Mouse (Mus musculus) neural tube, embryonic 15.5 days (tissue): ENCODE measurements around the gene Sh3glb1. TPM values are rescaled to one million over a fixed set of nuclear protein-coding genes. Genes with fewer than 3 reads are reported as not detected.

Experiments used
- ATAC-seq: fragments of 200-750 bp; cut with Nextera tagmentation; 2 replicates; pipeline ENCODE4 v1.8.0; 2017; ENCODE audit warnings: mild to moderate bottlenecking, moderate TSS enrichment, moderate library complexity; ENCODE audit not compliant: low FRiP score
- H3K27ac ChIP-seq: fragments of 300-500 bp; sonication (generic); replicated peaks from 2 replicates; pipeline ENCODE4 v1.5.1; 2015; ENCODE audit warnings: mild to moderate bottlenecking, inconsistent platforms
- H3K27me3 ChIP-seq: fragments of 300-500 bp; sonication (generic); replicated peaks from 2 replicates; pipeline ENCODE4 v1.6.1; 2015; ENCODE audit warnings: inconsistent platforms
- H3K36me3 ChIP-seq: fragments of 300-500 bp; sonication (generic); 2 replicates; pipeline ENCODE4 v1.6.1; 2015; ENCODE audit warnings: inconsistent platforms
- H3K4me1 ChIP-seq: fragments of 300-500 bp; sonication (generic); 2 replicates; pipeline ENCODE4 v1.6.1; 2015; ENCODE audit warnings: inconsistent platforms
- H3K4me2 ChIP-seq: fragments of 300-500 bp; sonication (generic); 2 replicates; pipeline ENCODE4 v1.6.1; 2015; ENCODE audit warnings: inconsistent platforms, mild to moderate bottlenecking, moderate library complexity
- H3K4me3 ChIP-seq: fragments of 300-500 bp; sonication (generic); replicated peaks from 2 replicates; pipeline ENCODE4 v1.5.1; 2015; ENCODE audit warnings: mild to moderate bottlenecking, inconsistent platforms
- H3K9ac ChIP-seq: fragments of 300-500 bp; sonication (generic); replicated peaks from 2 replicates; pipeline ENCODE4 v1.6.1; 2015; ENCODE audit warnings: mild to moderate bottlenecking, inconsistent platforms
- H3K9me3 ChIP-seq: fragments of 300-500 bp; sonication (generic); replicated peaks from 2 replicates; pipeline ENCODE4 v1.6.1; 2016; ENCODE audit warnings: inconsistent platforms
- WGBS: fragments of 180-500 bp; shearing (Covaris S2); methylation state at CpG from one replicate; pipeline ENCODE4 v1.1.7; 2015; ENCODE audit warnings: mixed read lengths; 5-methylcytosine and 5-hydroxymethylcytosine counted together
- polyA plus RNA-seq: library from polyadenylated mRNA; unstranded; fragments of >200 nt; fragmentation: Nextera tagmentation; extraction: Ambion mirVana; gene quantifications from 2 replicates; pipeline ENCODE4 v1.2.1, GENCODE M21; 2015

The Sh3glb1 gene
- polyA plus RNA-seq, 1 experiment from 2014 or later = 114 TPM

- Histone ChIP-seq H3K36me3 (peaks cover 26% of the 10 kb centered on the region), H3K4me3 (no peak overlapping the region), H3K9me3 (no peaks in the 10 kb centered on the region), H3K4me1 (0 out of 2 replicates have a peak, but pooled peaks cover 3% of the 10 kb centered on the region), H3K27ac (no peak overlapping the region), H3K9ac (no peak overlapping the region), H3K27me3 (no peaks in the 10 kb centered on the region), H3K4me2 (no peak overlapping the region)
- no peak for ATAC-seq
- WGBS = 88% methylated on average over 5 of the region's 5 CpGs
These were observed 34.0 kb downstream of the Sh3glb1 start for GRCm38 (mm10) chr3:144686146-144686545.

DNA sequence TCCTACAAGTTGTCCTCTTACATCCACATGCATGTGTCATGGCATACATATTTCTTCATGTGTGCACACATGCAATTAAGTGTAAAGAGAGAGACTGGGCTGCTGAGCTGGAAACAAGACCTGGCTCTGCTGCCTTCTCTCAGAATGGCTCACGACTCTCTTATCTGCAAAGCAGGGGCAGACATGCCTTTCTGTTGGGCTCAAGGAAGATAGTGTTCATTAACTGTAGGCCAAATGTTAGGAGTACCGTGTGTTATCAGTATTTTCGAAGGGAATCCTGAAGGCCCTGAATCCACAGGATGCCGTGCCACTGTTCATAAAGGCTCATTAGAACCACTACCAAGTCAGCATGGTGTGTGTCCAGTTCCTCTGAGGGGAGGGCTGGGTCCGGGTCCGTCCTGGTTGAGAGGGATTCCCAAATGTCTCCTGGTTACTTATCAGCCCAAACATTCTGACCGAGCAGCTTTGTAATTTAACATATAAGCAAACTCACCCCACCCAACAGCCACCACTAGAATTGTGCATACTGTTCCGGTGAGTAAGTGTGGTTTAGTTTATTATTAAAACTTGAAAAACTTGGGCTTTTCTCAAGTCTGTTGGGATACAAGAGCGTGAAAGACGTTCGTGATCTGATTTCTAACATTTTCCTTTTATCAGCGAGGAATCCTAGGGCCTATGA, 36.9 kb downstream of the Sh3glb1 start:
- no peak for ATAC-seq
- Histone ChIP-seq H3K9me3 (no peaks in the 10 kb centered on the region), H3K27me3 (no peaks in the 10 kb centered on the region), H3K9ac (no peak overlapping the region), H3K4me1 (no peaks in the 10 kb centered on the region), H3K27ac (no peak overlapping the region), H3K4me3 (no peak overlapping the region), H3K36me3 (peaks cover 18% of the 10 kb centered on the region; the same call in 1 of the 2 replicates), H3K4me2 (no peak overlapping the region)
- 94% methylated on average over 12 of the region's 12 CpGs for WGBS

DNA sequence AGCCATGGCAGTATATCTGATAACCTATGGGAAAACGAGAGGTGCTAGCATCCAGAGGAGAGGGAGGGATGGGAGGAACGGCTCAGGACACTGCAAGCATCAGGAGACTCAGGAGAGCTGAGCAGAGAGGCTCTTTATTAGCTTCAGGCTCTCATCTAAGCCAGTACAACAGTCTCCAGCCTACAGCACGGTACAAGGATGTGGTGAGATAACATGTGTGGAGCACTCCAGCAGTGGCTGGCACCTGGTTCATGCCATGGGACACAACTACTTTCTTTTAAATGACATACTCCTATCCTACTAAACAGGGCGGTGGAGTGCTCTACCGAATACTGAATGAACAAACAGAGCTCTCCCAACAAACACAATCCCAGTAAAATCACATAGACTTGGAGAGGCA, 38.6 kb downstream of the Sh3glb1 start:
- WGBS = 77% methylated on average over 5 of the region's 5 CpGs
- H3K27me3 ChIP-seq = no peaks in the 10 kb centered on the region

DNA sequence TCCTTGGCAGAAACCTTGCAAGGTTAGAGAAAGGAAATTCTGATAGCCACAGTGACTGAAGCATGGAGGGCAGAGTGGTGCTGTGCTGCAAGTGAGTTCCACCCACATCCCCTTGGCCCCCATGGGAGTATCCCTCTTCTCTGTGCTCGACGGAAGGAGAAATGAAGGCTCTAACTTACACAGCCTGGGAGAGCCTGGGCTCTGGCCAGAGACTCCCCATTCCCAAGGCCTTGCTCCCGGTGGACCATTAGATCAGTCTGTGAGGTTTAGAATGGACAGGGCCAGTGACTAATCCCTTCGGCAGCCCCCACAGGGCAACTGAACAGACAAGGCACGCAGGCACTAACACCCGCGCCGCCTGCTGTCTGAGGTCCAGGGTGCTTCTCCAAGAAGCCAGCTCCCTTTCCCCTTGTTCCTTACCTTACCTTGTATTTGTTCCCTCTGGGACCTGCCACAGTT, 40.4 kb downstream of the Sh3glb1 start:
- no peak overlapping the region for H3K4me3 ChIP-seq
- 0 out of 2 replicates have a peak, but pooled peaks cover 4% of the 10 kb centered on the region for H3K36me3 ChIP-seq
- no peak overlapping the region for H3K4me2 ChIP-seq
- no peak overlapping the region for H3K27ac ChIP-seq
- no peak overlapping the region for H3K9ac ChIP-seq
- 87% methylated on average over 8 of the region's 8 CpGs for WGBS
- no peaks in the 10 kb centered on the region for H3K9me3 ChIP-seq
- H3K27me3 ChIP-seq = no peaks in the 10 kb centered on the region
- ATAC-seq = no peak
- no peaks in the 10 kb centered on the region for H3K4me1 ChIP-seq

More for the DNA sequence above, 38.6 kb downstream of the Sh3glb1 start:
- Histone ChIP-seq H3K9ac (no peak overlapping the region), H3K36me3 (0 out of 2 replicates have a peak, but pooled peaks cover 10% of the 10 kb centered on the region), H3K4me3 (no peak overlapping the region), H3K27ac (no peak overlapping the region), H3K4me2 (no peak overlapping the region), H3K4me1 (no peaks in the 10 kb centered on the region), H3K9me3 (no peaks in the 10 kb centered on the region)
- no peak for ATAC-seq

- no peak overlapping the region for H3K4me3 ChIP-seq
- no peak overlapping the region for H3K9ac ChIP-seq
- H3K9me3 ChIP-seq = no peaks in the 10 kb centered on the region
- H3K4me2 ChIP-seq = no peak overlapping the region
- no peaks in the 10 kb centered on the region for H3K4me1 ChIP-seq
- no peaks in the 10 kb centered on the region for H3K36me3 ChIP-seq
- H3K27ac ChIP-seq = no peak overlapping the region
- no peak for ATAC-seq
- WGBS = 80% methylated on average over 4 of the region's 4 CpGs
- no peaks in the 10 kb centered on the region for H3K27me3 ChIP-seq
These were observed 41.0 kb downstream of the Sh3glb1 start for GRCm38 (mm10) chr3:144679137-144679536.

GRCm38 (mm10) chr3:144677751-144678150, 42.4 kb downstream of the Sh3glb1 start:
- no peaks in the 10 kb centered on the region for H3K4me1 ChIP-seq
- no peak overlapping the region for H3K9ac ChIP-seq
- H3K4me2 ChIP-seq = no peak overlapping the region
- no peak overlapping the region for H3K27ac ChIP-seq
- no peak overlapping the region for H3K4me3 ChIP-seq
- no peaks in the 10 kb centered on the region for H3K36me3 ChIP-seq
- WGBS = 92% methylated on average over 6 of the region's 6 CpGs
- ATAC-seq = no peak
- no peaks in the 10 kb centered on the region for H3K27me3 ChIP-seq
- H3K9me3 ChIP-seq = no peaks in the 10 kb centered on the region

- Histone ChIP-seq H3K4me1 (no peaks in the 10 kb centered on the region), H3K36me3 (no peaks in the 10 kb centered on the region), H3K4me2 (no peak overlapping the region), H3K9ac (no peak overlapping the region), H3K27ac (no peak overlapping the region), H3K4me3 (no peak overlapping the region), H3K9me3 (no peaks in the 10 kb centered on the region), H3K27me3 (no peaks in the 10 kb centered on the region)
- 85% methylated on average over 9 of the region's 9 CpGs for WGBS
- no peak for ATAC-seq
These were observed 43.9 kb downstream of the Sh3glb1 start for GRCm38 (mm10) chr3:144676249-144676648.

GRCm38 (mm10) chr3:144672016-144672415, 48.1 kb downstream of the Sh3glb1 start:
- H3K4me1 ChIP-seq = no peaks in the 10 kb centered on the region
- 57% methylated on average over 8 of the region's 8 CpGs for WGBS
- H3K36me3 ChIP-seq = no peaks in the 10 kb centered on the region
- H3K4me2 ChIP-seq = no peak overlapping the region
- no peak overlapping the region for H3K4me3 ChIP-seq
- no peak overlapping the region for H3K9ac ChIP-seq
- H3K27ac ChIP-seq = no peak overlapping the region
- ATAC-seq = no peak
- no peaks in the 10 kb centered on the region for H3K27me3 ChIP-seq
- no peaks in the 10 kb centered on the region for H3K9me3 ChIP-seq

- no peaks in the 10 kb centered on the region for H3K9me3 ChIP-seq
- WGBS = 61% methylated on average over 14 of the region's 14 CpGs
- peaks cover 3% of the 10 kb centered on the region; the same call in 1 of the 2 replicates for H3K4me1 ChIP-seq
- no peaks in the 10 kb centered on the region for H3K27me3 ChIP-seq
- H3K4me2 ChIP-seq = no peak overlapping the region
- H3K36me3 ChIP-seq = no peaks in the 10 kb centered on the region
- no peak overlapping the region for H3K9ac ChIP-seq
- no peak overlapping the region for H3K27ac ChIP-seq
- H3K4me3 ChIP-seq = no peak overlapping the region
- ATAC-seq = no peak
These were observed 49.9 kb downstream of the Sh3glb1 start for GRCm38 (mm10) chr3:144669944-144670874.

DNA sequence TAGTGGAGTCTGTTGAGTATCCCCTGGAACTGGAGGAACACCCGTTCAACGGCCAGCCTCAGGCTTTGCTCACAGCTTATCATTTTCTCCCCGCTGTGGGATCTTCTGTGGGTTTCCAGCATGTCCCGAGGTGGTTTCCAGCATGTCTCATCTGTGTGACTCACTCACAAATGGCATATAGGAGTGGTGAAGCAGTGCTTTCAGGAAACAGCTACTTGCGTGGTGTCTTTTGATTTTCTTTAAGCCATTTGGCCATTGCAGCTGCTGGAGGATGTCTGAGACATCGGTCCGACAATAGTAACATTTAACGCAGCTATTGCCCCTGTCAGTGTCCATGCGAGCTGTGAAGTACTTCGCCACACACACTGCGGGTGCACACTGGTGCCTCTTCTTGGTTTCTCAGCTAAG, 50.7 kb downstream of the Sh3glb1 start:
- no peaks in the 10 kb centered on the region for H3K36me3 ChIP-seq
- WGBS = 50% methylated on average over 11 of the region's 11 CpGs
- no peak for ATAC-seq

DNA sequence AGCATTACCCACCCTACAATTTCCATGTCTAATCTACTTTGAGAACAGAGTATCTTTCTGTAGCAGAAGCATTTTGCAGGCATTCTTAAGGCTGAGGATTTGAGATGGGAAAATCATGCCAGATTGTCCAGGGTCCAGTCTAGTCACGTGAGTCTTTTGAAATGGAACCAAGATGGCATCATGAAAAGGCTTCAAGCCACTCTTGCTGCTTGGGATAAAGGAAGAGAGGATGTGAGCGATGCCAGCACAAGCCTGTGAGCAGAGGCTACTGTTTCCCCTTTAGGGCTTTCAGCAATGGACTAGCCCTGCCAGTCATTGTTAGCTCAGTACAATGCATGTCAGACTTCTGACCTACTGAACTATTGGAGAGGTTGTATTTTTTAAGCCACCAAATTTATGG, 51.2 kb downstream of the Sh3glb1 start:
- Histone ChIP-seq H3K4me1 (peaks cover 13% of the 10 kb centered on the region), H3K27ac (no peak overlapping the region)

More for the DNA sequence above, 50.7 kb downstream of the Sh3glb1 start:
- Histone ChIP-seq H3K4me2 (no peak overlapping the region), H3K27ac (no peak overlapping the region), H3K9ac (no peak overlapping the region), H3K9me3 (no peaks in the 10 kb centered on the region), H3K4me3 (no peak overlapping the region), H3K27me3 (no peaks in the 10 kb centered on the region), H3K4me1 (peaks cover 11% of the 10 kb centered on the region)

More for the DNA sequence above, 51.2 kb downstream of the Sh3glb1 start:
- no peak overlapping the region for H3K4me3 ChIP-seq
- no peak overlapping the region for H3K4me2 ChIP-seq
- ATAC-seq = no peak; the same call in 1 of the 2 replicates
- 0 out of 2 replicates have a peak, but pooled peaks cover under 1% of the 10 kb centered on the region for H3K9me3 ChIP-seq
- H3K27me3 ChIP-seq = no peaks in the 10 kb centered on the region
- no peak overlapping the region for H3K9ac ChIP-seq
- 30% methylated on average over 2 of the region's 2 CpGs for WGBS
- no peaks in the 10 kb centered on the region for H3K36me3 ChIP-seq
